Mouse (Mus musculus): ENCODE measurements around the gene Vwa7. TPM values are rescaled to one million over a fixed set of nuclear protein-coding genes. Genes with fewer than 3 reads are reported as not detected.
A peak's percentile ranks its signal among the peaks of the same experiment; 100 is the strongest.
"Not testable (repeated sequence)": the region's sequence is repeated elsewhere in the genome, so short reads cannot be mapped to it uniquely, and the experiment has no call there.

The Vwa7 gene
- under 1 TPM; 0.12 to 0.14 TPM for polyA plus RNA-seq (2017; shearing (Covaris generic))

GRCm38 (mm10) chr17:35016376-35016775, at the start of gene Vwa7:
Gene Vwa7, plus strand, starts transcription at chr17:35016579.
- ATAC-seq, result no peak

GRCm38 (mm10) chr17:34969822-34970221, 46.6 kb upstream of the Vwa7 start, which contains the start of gene Gm20481:
Gene Gm20481, plus strand, starts transcription at chr17:34969912.
- not testable (repeated sequence) for ATAC-seq

- not testable (repeated sequence) for ATAC-seq
Observed at GRCm38 (mm10) chr17:34970850-34971249, 45.5 kb upstream of the Vwa7 start.

- ATAC-seq, result peak; percentile 35
Observed at GRCm38 (mm10) chr17:34971694-34972068, 44.7 kb upstream of the Vwa7 start.

- peak; percentile 95 for ATAC-seq
Observed at GRCm38 (mm10) chr17:34972069-34972749, 44.2 kb upstream of the Vwa7 start, which contains the start of the genes Hspa1a and Hspa1l. Gene Hspa1a, minus strand, starts transcription at chr17:34972156. Gene Hspa1l, plus strand, starts transcription at chr17:34972703.

- no peak for ATAC-seq
Observed at GRCm38 (mm10) chr17:34975581-34976492, 40.5 kb upstream of the Vwa7 start.

- no peak for ATAC-seq
Observed at GRCm38 (mm10) chr17:34977000-34977399, 39.4 kb upstream of the Vwa7 start.

- ATAC-seq, result no peak
Observed at GRCm38 (mm10) chr17:34978239-34978638, 38.1 kb upstream of the Vwa7 start.

- no peak for ATAC-seq
Observed at GRCm38 (mm10) chr17:34979631-34980030, 36.7 kb upstream of the Vwa7 start.

GRCm38 (mm10) chr17:34980655-34981054, 35.7 kb upstream of the Vwa7 start:
- peak; percentile 56 for ATAC-seq

- ATAC-seq, result peak; percentile 84
Observed at GRCm38 (mm10) chr17:34981690-34982180, 34.6 kb upstream of the Vwa7 start, which contains the start of gene Lsm2. Gene Lsm2, plus strand, starts transcription at chr17:34981862.

- ATAC-seq, result no peak
Observed at GRCm38 (mm10) chr17:34982328-34982727, 34.1 kb upstream of the Vwa7 start.

- peak; percentile 28 for ATAC-seq
Observed at GRCm38 (mm10) chr17:34984218-34984617, 32.2 kb upstream of the Vwa7 start.

GRCm38 (mm10) chr17:34994751-34995150, 21.6 kb upstream of the Vwa7 start:
- no peak for ATAC-seq

GRCm38 (mm10) chr17:34995192-34995591, 21.2 kb upstream of the Vwa7 start:
- not testable (repeated sequence) for ATAC-seq

GRCm38 (mm10) chr17:34995927-34996326, 20.5 kb upstream of the Vwa7 start:
- not testable (repeated sequence) for ATAC-seq

- ATAC-seq, result no peak
Observed at GRCm38 (mm10) chr17:34996411-34997141, 19.8 kb upstream of the Vwa7 start.

- no peak for ATAC-seq
Observed at GRCm38 (mm10) chr17:34997142-34997483, 19.3 kb upstream of the Vwa7 start.

- no peak for ATAC-seq
Observed at GRCm38 (mm10) chr17:34998526-34999430, 17.6 kb upstream of the Vwa7 start.

- peak; percentile 31 for ATAC-seq
Observed at GRCm38 (mm10) chr17:34999871-35000716, 16.3 kb upstream of the Vwa7 start.

Measured in CD4-positive, CD25-positive, alpha-beta regulatory T cell, adult 4 months (primary cell).